Mouse (Mus musculus) hindbrain, postnatal 0 days (tissue): ENCODE data around the gene Stk10. TPM values are rescaled to one million over a fixed set of nuclear protein-coding genes. Genes with fewer than 3 reads are reported as not detected.

Experiments
- ATAC-seq: fragments of 200-750 bp; cut with Nextera tagmentation; 2 replicates; pipeline ENCODE4 v1.8.0; 2017; ENCODE audit warnings: mild to moderate bottlenecking, moderate TSS enrichment, moderate library complexity
- DNase-seq: peaks from one replicate; pipeline ENCODE4 v3.0.0-alpha.2; 2015; ENCODE audit warnings: low spot score
- H3K27ac ChIP-seq: fragments of 300-500 bp; sonication (generic); 2 replicates; pipeline ENCODE4 v1.5.1; 2014; ENCODE audit warnings: mild to moderate bottlenecking
- H3K27me3 ChIP-seq: fragments of 300-500 bp; sonication (generic); 2 replicates; pipeline ENCODE4 v1.6.1; 2014; ENCODE audit warnings: low read length, mixed read lengths; ENCODE audit not compliant: insufficient read depth
- H3K36me3 ChIP-seq: fragments of 300-500 bp; sonication (generic); 2 replicates; pipeline ENCODE4 v1.6.1; 2014; ENCODE audit warnings: low read length, mixed read lengths; ENCODE audit not compliant: insufficient read depth
- H3K4me1 ChIP-seq: fragments of 300-500 bp; sonication (generic); 2 replicates; pipeline ENCODE4 v1.6.1; 2014; ENCODE audit warnings: antibody characterized with exemption, low read length, mixed read lengths; ENCODE audit not compliant: insufficient read depth
- H3K4me2 ChIP-seq: fragments of 300-500 bp; sonication (generic); 2 replicates; pipeline ENCODE4 v1.6.1; 2014; ENCODE audit warnings: low read depth, mild to moderate bottlenecking, low read length, moderate library complexity, mixed read lengths
- H3K4me3 ChIP-seq: fragments of 300-500 bp; sonication (generic); 2 replicates; pipeline ENCODE4 v1.5.1; 2014; ENCODE audit warnings: low read length
- H3K9ac ChIP-seq: fragments of 300-500 bp; sonication (generic); replicated peaks from 2 replicates; pipeline ENCODE4 v1.6.1; 2014; ENCODE audit warnings: mild to moderate bottlenecking, low read length, moderate library complexity, mixed read lengths
- H3K9me3 ChIP-seq: fragments of 300-500 bp; sonication (generic); 2 replicates; pipeline ENCODE4 v1.6.1; 2016; ENCODE audit warnings: low read length, mixed read lengths
- CTCF ChIP-seq: IDR thresholded peaks from 2 replicates; pipeline ENCODE4 v1.5.1; 2016; ENCODE audit warnings: antibody characterized with exemption, control low read depth, low read depth
- WGBS: fragments of 180-500 bp; shearing (Covaris S2); extraction: QIAGEN DNeasy Blood & Tissue Kit; methylation state at CpG from one replicate; pipeline ENCODE4 v1.1.7; 2014; 5-methylcytosine and 5-hydroxymethylcytosine counted together
- polyA plus RNA-seq: library from polyadenylated mRNA; unstranded; fragments of >200 nt; fragmentation: Nextera tagmentation; extraction: Ambion mirVana; gene quantifications from 2 replicates; pipeline ENCODE4 v1.2.1, GENCODE M21; 2015
- total RNA-seq: library from RNA; depleted of rRNA; stranded (reverse); fragments of >200 nt; gene quantifications from 2 replicates; pipeline ENCODE4 v1.2.3, GENCODE M21; 2014

The Stk10 gene
- total and polyA plus RNA-seq, 2 experiments from 2014 or later: 1.2 to 4.5 TPM

GRCm38 (mm10) chr11:32591921-32592850 lies 59.1 kb downstream of the Stk10 start:
- H3K9ac ChIP-seq: no peak overlapping the region
- 47% methylated on average over 12 of the region's 12 CpGs for WGBS
- no peak overlapping the region for H3K4me2 ChIP-seq
- peak; percentile 61 for TF ChIP-seq CTCF
- ATAC-seq (peak; percentile 77), DNase-seq (peak; percentile 76)
- 0 out of 2 replicates have a peak, but pooled peaks cover 3% of the 10 kb centered on the region for H3K4me1 ChIP-seq
- H3K36me3 ChIP-seq: no peaks in the 10 kb centered on the region
- no peak overlapping the region for H3K4me3 ChIP-seq
- peak overlapping the region; percentile 65 for H3K27ac ChIP-seq
- no peaks in the 10 kb centered on the region for H3K27me3 ChIP-seq
- H3K9me3 ChIP-seq: 0 out of 2 replicates have a peak, but pooled peaks cover 2% of the 10 kb centered on the region

- H3K4me1 ChIP-seq: peaks cover 3% of the 10 kb centered on the region; the same call in 1 of the 2 replicates
- no peak for TF ChIP-seq CTCF
- no peak overlapping the region for H3K27ac ChIP-seq
- ATAC-seq (no peak), DNase-seq (no peak)
- 0 out of 2 replicates have a peak, but pooled peaks cover 2% of the 10 kb centered on the region for H3K9me3 ChIP-seq
- H3K4me3 ChIP-seq: no peak overlapping the region
- WGBS: 71% methylated on average over 7 of the region's 7 CpGs
- H3K4me2 ChIP-seq: no peak overlapping the region
- H3K9ac ChIP-seq: no peak overlapping the region
- no peaks in the 10 kb centered on the region for H3K36me3 ChIP-seq
- no peaks in the 10 kb centered on the region for H3K27me3 ChIP-seq
Observed at GRCm38 (mm10) chr11:32593081-32593480, 60.0 kb downstream of the Stk10 start.

- no peak for DNase-seq
- Histone ChIP-seq H3K9ac (no peak overlapping the region), H3K27ac (no peak overlapping the region), H3K4me2 (no peak overlapping the region), H3K27me3 (no peaks in the 10 kb centered on the region), H3K4me3 (no peak overlapping the region), H3K4me1 (peaks cover 3% of the 10 kb centered on the region; the same call in 1 of the 2 replicates), H3K36me3 (no peaks in the 10 kb centered on the region), H3K9me3 (0 out of 2 replicates have a peak, but pooled peaks cover 2% of the 10 kb centered on the region)
- TF ChIP-seq CTCF: peak; percentile 23; the same call in 1 of the 2 replicates
- WGBS: 93% methylated on average over 4 of the region's 4 CpGs
- ATAC-seq: no peak
Observed at GRCm38 (mm10) chr11:32594122-32594521, 61.0 kb downstream of the Stk10 start.

GRCm38 (mm10) chr11:32600371-32600770 lies 67.3 kb downstream of the Stk10 start:
- DNase-seq (no peak), ATAC-seq (no peak)
- Histone ChIP-seq H3K27ac (no peak overlapping the region), H3K27me3 (no peaks in the 10 kb centered on the region), H3K4me2 (no peak overlapping the region), H3K4me3 (no peak overlapping the region), H3K9ac (no peak overlapping the region), H3K36me3 (no peaks in the 10 kb centered on the region), H3K9me3 (no peaks in the 10 kb centered on the region), H3K4me1 (no peaks in the 10 kb centered on the region; the same call in 1 of the 2 replicates)
- WGBS: 86% methylated on average over 6 of the region's 6 CpGs
- TF ChIP-seq CTCF: no peak

- TF ChIP-seq CTCF: no peak
- no peak overlapping the region for H3K4me3 ChIP-seq
- DNase-seq (peak; percentile 27), ATAC-seq (peak; percentile 70)
- 47% methylated on average over 12 of the region's 12 CpGs for WGBS
- H3K4me2 ChIP-seq: no peak overlapping the region
- no peaks in the 10 kb centered on the region; the same call in 1 of the 2 replicates for H3K4me1 ChIP-seq
- no peak overlapping the region for H3K27ac ChIP-seq
- H3K27me3 ChIP-seq: no peaks in the 10 kb centered on the region
- no peaks in the 10 kb centered on the region for H3K9me3 ChIP-seq
- no peak overlapping the region for H3K9ac ChIP-seq
- no peaks in the 10 kb centered on the region for H3K36me3 ChIP-seq
Observed at GRCm38 (mm10) chr11:32601528-32602323, 68.6 kb downstream of the Stk10 start.

GRCm38 (mm10) chr11:32604663-32605062 lies 71.6 kb downstream of the Stk10 start:
- 30% methylated on average over 4 of the region's 4 CpGs for whole genome bisulfite sequencing
- ATAC-seq (no peak), DNase-seq (no peak)
- no peak overlapping the region for H3K4me2 ChIP-seq
- no peaks in the 10 kb centered on the region; the same call in 1 of the 2 replicates for H3K4me1 ChIP-seq
- no peak overlapping the region for H3K27ac ChIP-seq
- no peak for TF ChIP-seq CTCF
- H3K27me3 ChIP-seq: no peaks in the 10 kb centered on the region
- H3K9ac ChIP-seq: no peak overlapping the region
- H3K4me3 ChIP-seq: no peak overlapping the region
- H3K36me3 ChIP-seq: no peaks in the 10 kb centered on the region
- no peaks in the 10 kb centered on the region for H3K9me3 ChIP-seq
